Mouse (Mus musculus): Measurements from ENCODE around the gene Snx21. TPM values are rescaled to one million over a fixed set of nuclear protein-coding genes. Genes with fewer than 3 reads are reported as not detected.
A peak's percentile ranks its signal among the peaks of the same experiment; 100 is the strongest.

Snx21 gene
- polyA plus RNA-seq, 1 experiment: 9.7 TPM

DNA sequence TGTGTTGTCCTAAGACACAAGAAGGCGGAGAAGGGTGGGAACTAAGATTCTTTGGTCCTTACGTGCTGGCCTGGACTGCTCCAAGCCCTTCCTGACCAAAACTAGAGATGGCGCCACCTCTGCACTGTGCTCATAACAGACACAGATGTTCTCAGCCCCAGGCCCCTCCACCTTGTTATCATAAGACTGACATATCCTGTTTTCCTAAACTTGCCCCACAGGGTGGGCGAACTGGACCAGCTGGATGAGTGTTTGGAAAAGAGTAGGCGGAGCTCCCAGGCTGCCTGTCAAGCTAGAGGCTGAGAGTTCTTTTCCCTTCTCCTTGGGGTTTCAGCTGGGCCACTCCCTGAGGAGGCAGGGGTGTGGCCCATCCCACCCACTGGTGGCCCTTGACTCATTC lies 32.1 kb downstream of the Snx21 start:
- Histone ChIP-seq H3K27ac (ENCODE audit: control insufficient read depth, insufficient read depth, low read depth, low read length) (no peak overlapping the region), H3K27me3 (ENCODE audit: control insufficient read depth, insufficient read depth, low read length) (no peaks in the 10 kb centered on the region), H3K36me3 (ENCODE audit: control insufficient read depth, insufficient read depth, low read length) (peaks cover 1% of the 10 kb centered on the region; the same call in 1 of the 2 replicates), H3K4me3 (ENCODE audit: control insufficient read depth, low read depth, low read length) (no peak overlapping the region), H3K4me1 (ENCODE audit: control insufficient read depth, insufficient read depth, low read length) (no peaks in the 10 kb centered on the region; the same call in 1 of the 2 replicates)
- TF ChIP-seq CTCF (IDR thresholded peaks at IDR 0.05; ENCODE audit: control insufficient read depth, insufficient read depth, insufficient replicate concordance, low read depth, low read length) (no peak), POLR2A (IDR thresholded peaks at IDR 0.05; ENCODE audit: control insufficient read depth, low read depth, low read length) (no peak)

DNA sequence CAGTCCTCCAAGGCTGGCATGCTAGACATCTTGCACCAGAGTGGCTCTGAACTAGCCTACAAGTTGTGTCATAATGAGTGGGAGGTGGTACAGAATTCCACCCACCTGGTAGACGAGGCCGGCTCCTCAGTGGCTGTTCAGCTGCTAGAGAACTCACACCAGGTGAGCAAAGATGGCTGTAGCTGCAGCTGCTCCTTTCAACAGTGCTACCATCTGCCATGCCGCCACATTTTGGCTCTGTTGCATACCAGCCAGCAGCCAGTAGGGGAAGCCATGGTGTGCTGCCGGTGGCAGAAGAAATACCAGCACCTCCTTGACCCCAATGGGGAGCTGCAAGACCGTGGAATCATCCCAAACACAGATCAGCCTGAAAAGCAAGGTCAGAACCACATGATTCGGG lies 35.4 kb downstream of the Snx21 start:
- TF ChIP-seq CTCF (IDR thresholded peaks at IDR 0.05; ENCODE audit: control insufficient read depth, insufficient read depth, insufficient replicate concordance, low read depth, low read length) (no peak), POLR2A (IDR thresholded peaks at IDR 0.05; ENCODE audit: control insufficient read depth, low read depth, low read length) (peak; percentile 21; the same call in 1 of the 2 replicates)
- peak overlapping the region; percentile 46 for H3K27ac ChIP-seq (ENCODE audit: control insufficient read depth, insufficient read depth, low read depth, low read length)

GRCm38 (mm10) chr2:164822636-164823165 lies 37.1 kb downstream of the Snx21 start, which contains the start of gene Zswim1:
Gene Zswim1 (plus strand): TSS chr2:164822686.
- no peaks in the 10 kb centered on the region; the same call in 1 of the 2 replicates for H3K4me1 ChIP-seq (ENCODE audit: control insufficient read depth, insufficient read depth, low read length)
- H3K27ac ChIP-seq (ENCODE audit: control insufficient read depth, insufficient read depth, low read depth, low read length): peak within 1 kb of the TSS; percentile 92
- H3K27me3 ChIP-seq (ENCODE audit: control insufficient read depth, insufficient read depth, low read length): no peaks in the 10 kb centered on the region
- no peaks in the 10 kb centered on the region; the same call in 1 of the 2 replicates for H3K36me3 ChIP-seq (ENCODE audit: control insufficient read depth, insufficient read depth, low read length)
- H3K4me3 ChIP-seq (ENCODE audit: control insufficient read depth, low read depth, low read length): peak within 1 kb of the TSS; percentile 98
- TF ChIP-seq POLR2A (IDR thresholded peaks at IDR 0.05; ENCODE audit: control insufficient read depth, low read depth, low read length): peak; percentile 94
- no peak for TF ChIP-seq CTCF (IDR thresholded peaks at IDR 0.05; ENCODE audit: control insufficient read depth, insufficient read depth, insufficient replicate concordance, low read depth, low read length)

More for the DNA sequence above, 35.4 kb downstream of the Snx21 start:
- Histone ChIP-seq H3K4me3 (ENCODE audit: control insufficient read depth, low read depth, low read length) (peak overlapping the region; percentile 98), H3K27me3 (ENCODE audit: control insufficient read depth, insufficient read depth, low read length) (no peaks in the 10 kb centered on the region), H3K4me1 (ENCODE audit: control insufficient read depth, insufficient read depth, low read length) (no peaks in the 10 kb centered on the region; the same call in 1 of the 2 replicates), H3K36me3 (ENCODE audit: control insufficient read depth, insufficient read depth, low read length) (no peaks in the 10 kb centered on the region; the same call in 1 of the 2 replicates)

- Histone ChIP-seq H3K4me1 (ENCODE audit: control insufficient read depth, insufficient read depth, low read length) (no peaks in the 10 kb centered on the region; the same call in 1 of the 2 replicates), H3K27ac (ENCODE audit: control insufficient read depth, insufficient read depth, low read depth, low read length) (peak overlapping the region; percentile 92), H3K4me3 (ENCODE audit: control insufficient read depth, low read depth, low read length) (peak overlapping the region; percentile 98), H3K36me3 (ENCODE audit: control insufficient read depth, insufficient read depth, low read length) (no peaks in the 10 kb centered on the region; the same call in 1 of the 2 replicates), H3K27me3 (ENCODE audit: control insufficient read depth, insufficient read depth, low read length) (no peaks in the 10 kb centered on the region)
- TF ChIP-seq POLR2A (IDR thresholded peaks at IDR 0.05; ENCODE audit: control insufficient read depth, low read depth, low read length) (no peak), CTCF (IDR thresholded peaks at IDR 0.05; ENCODE audit: control insufficient read depth, insufficient read depth, insufficient replicate concordance, low read depth, low read length) (no peak)
Observed at GRCm38 (mm10) chr2:164823181-164823585, 37.6 kb downstream of the Snx21 start.

- TF ChIP-seq POLR2A (IDR thresholded peaks at IDR 0.05; ENCODE audit: control insufficient read depth, low read depth, low read length): no peak
- Histone ChIP-seq H3K36me3 (ENCODE audit: control insufficient read depth, insufficient read depth, low read length) (no peaks in the 10 kb centered on the region; the same call in 1 of the 2 replicates), H3K4me3 (ENCODE audit: control insufficient read depth, low read depth, low read length) (no peak overlapping the region; the same call in 1 of the 2 replicates), H3K4me1 (ENCODE audit: control insufficient read depth, insufficient read depth, low read length) (no peaks in the 10 kb centered on the region; the same call in 1 of the 2 replicates), H3K27ac (ENCODE audit: control insufficient read depth, insufficient read depth, low read depth, low read length) (no peak overlapping the region), H3K27me3 (ENCODE audit: control insufficient read depth, insufficient read depth, low read length) (no peaks in the 10 kb centered on the region)
Observed at GRCm38 (mm10) chr2:164823969-164824368, 38.3 kb downstream of the Snx21 start.

DNA sequence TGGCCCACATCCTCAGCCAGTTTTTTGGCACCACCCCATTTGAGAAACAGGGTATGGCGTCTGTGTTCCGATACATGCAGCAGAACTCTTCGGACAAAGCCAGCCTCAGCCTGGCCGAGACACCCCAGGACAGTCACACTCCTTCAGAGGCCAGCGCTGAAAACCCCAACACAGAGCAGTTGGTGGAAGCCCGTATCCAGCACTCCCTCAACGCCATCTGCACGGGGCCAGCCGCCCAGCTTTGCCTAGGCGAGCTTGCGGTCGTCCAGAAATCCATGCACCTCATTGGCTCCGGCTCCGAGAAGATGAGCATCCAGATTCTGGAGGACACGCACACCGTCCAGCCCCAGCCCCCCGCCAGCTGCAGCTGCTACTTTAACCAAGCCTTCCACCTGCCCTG lies 39.9 kb downstream of the Snx21 start:
- no peak for TF ChIP-seq POLR2A (IDR thresholded peaks at IDR 0.05; ENCODE audit: control insufficient read depth, low read depth, low read length)
- no peak for TF ChIP-seq CTCF (IDR thresholded peaks at IDR 0.05; ENCODE audit: control insufficient read depth, insufficient read depth, insufficient replicate concordance, low read depth, low read length)
- no peaks in the 10 kb centered on the region for H3K36me3 ChIP-seq (ENCODE audit: control insufficient read depth, insufficient read depth, low read length)
- H3K4me3 ChIP-seq (ENCODE audit: control insufficient read depth, low read depth, low read length): no peak overlapping the region; the same call in 1 of the 2 replicates
- H3K4me1 ChIP-seq (ENCODE audit: control insufficient read depth, insufficient read depth, low read length): no peaks in the 10 kb centered on the region; the same call in 1 of the 2 replicates
- H3K27ac ChIP-seq (ENCODE audit: control insufficient read depth, insufficient read depth, low read depth, low read length): no peak overlapping the region
- H3K27me3 ChIP-seq (ENCODE audit: control insufficient read depth, insufficient read depth, low read length): no peaks in the 10 kb centered on the region

- Histone ChIP-seq H3K27ac (ENCODE audit: control insufficient read depth, insufficient read depth, low read depth, low read length) (no peak overlapping the region), H3K4me3 (ENCODE audit: control insufficient read depth, low read depth, low read length) (peak overlapping the region; percentile 23), H3K4me1 (ENCODE audit: control insufficient read depth, insufficient read depth, low read length) (peaks cover under 1% of the 10 kb centered on the region), H3K36me3 (ENCODE audit: control insufficient read depth, insufficient read depth, low read length) (no peaks in the 10 kb centered on the region), H3K27me3 (ENCODE audit: control insufficient read depth, insufficient read depth, low read length) (no peaks in the 10 kb centered on the region)
- TF ChIP-seq POLR2A (IDR thresholded peaks at IDR 0.05; ENCODE audit: control insufficient read depth, low read depth, low read length) (no peak), CTCF (IDR thresholded peaks at IDR 0.05; ENCODE audit: control insufficient read depth, insufficient read depth, insufficient replicate concordance, low read depth, low read length) (no peak)
Observed at GRCm38 (mm10) chr2:164827146-164827850, 41.7 kb downstream of the Snx21 start.

All from testis, adult 2 months (tissue).